Mouse (Mus musculus) hindbrain, embryonic 15.5 days (tissue): ENCODE measurements around the gene 4933430I17Rik. TPM values are rescaled to one million over a fixed set of nuclear protein-coding genes. Genes with fewer than 3 reads are reported as not detected.
"Not testable (repeated sequence)": the region's sequence is repeated elsewhere in the genome, so short reads cannot be mapped to it uniquely, and the experiment has no call there.

Experiments used
- ATAC-seq: fragments of 200-750 bp; cut with Nextera tagmentation; 2 replicates; pipeline ENCODE4 v1.8.0; 2017; ENCODE audit warnings: low read depth, moderate number of reproducible peaks, moderate TSS enrichment; ENCODE audit not compliant: low FRiP score
- H3K27ac ChIP-seq: fragments of 300-500 bp; sonication (generic); replicated peaks from 2 replicates; pipeline ENCODE4 v1.5.1; 2015; ENCODE audit warnings: mild to moderate bottlenecking, inconsistent platforms
- H3K27me3 ChIP-seq: fragments of 300-500 bp; sonication (generic); 2 replicates; pipeline ENCODE4 v1.6.1; 2015; ENCODE audit warnings: control low read depth, inconsistent platforms
- H3K36me3 ChIP-seq: fragments of 300-500 bp; sonication (generic); 2 replicates; pipeline ENCODE4 v1.6.1; 2015; ENCODE audit warnings: control low read depth, inconsistent platforms
- H3K4me1 ChIP-seq: fragments of 300-500 bp; sonication (generic); replicated peaks from 2 replicates; pipeline ENCODE4 v1.6.1; 2015; ENCODE audit warnings: control low read depth, inconsistent platforms
- H3K4me2 ChIP-seq: fragments of 300-500 bp; sonication (generic); 2 replicates; pipeline ENCODE4 v1.6.1; 2015; ENCODE audit warnings: moderate library complexity, mild to moderate bottlenecking, inconsistent platforms
- H3K4me3 ChIP-seq: fragments of 300-500 bp; sonication (generic); 2 replicates; pipeline ENCODE4 v1.5.1; 2015; ENCODE audit warnings: mild to moderate bottlenecking, inconsistent platforms
- H3K9ac ChIP-seq: fragments of 300-500 bp; sonication (generic); 2 replicates; pipeline ENCODE4 v1.6.1; 2015; ENCODE audit warnings: inconsistent platforms
- H3K9me3 ChIP-seq: fragments of 300-500 bp; sonication (generic); 2 replicates; pipeline ENCODE4 v1.6.1; 2016; ENCODE audit warnings: control low read depth, inconsistent platforms
- WGBS: fragments of 180-500 bp; shearing (Covaris S2); methylation state at CpG from one replicate; pipeline ENCODE4 v1.1.7; 2015; 5-methylcytosine and 5-hydroxymethylcytosine counted together
- polyA plus RNA-seq: library from polyadenylated mRNA; unstranded; fragments of >200 nt; fragmentation: Nextera tagmentation; extraction: Ambion mirVana; gene quantifications from 2 replicates; pipeline ENCODE4 v1.2.1, GENCODE M21; 2015

Gene 4933430I17Rik
- 0.63 and 0.65 TPM in 2 replicates for polyA plus RNA-seq

- Histone ChIP-seq H3K36me3 (no peaks in the 10 kb centered on the region), H3K4me2 (peak within 1 kb of the TSS; percentile 82), H3K27ac (peak within 1 kb of the TSS; percentile 100), H3K9me3 (no peaks in the 10 kb centered on the region), H3K4me3 (peak within 1 kb of the TSS; percentile 65), H3K4me1 (peaks cover 19% of the 10 kb centered on the region), H3K9ac (peak within 1 kb of the TSS; percentile 90), H3K27me3 (no peaks in the 10 kb centered on the region)
- ATAC-seq: peak; percentile 98
- WGBS: under 1% methylated on average over 59 of the region's 59 CpGs
Measured at GRCm38 (mm10) chr4:62524651-62525488, at the start of gene 4933430I17Rik, which contains the start of gene Pole3. 4933430I17Rik (plus strand) TSS chr4:62525369. Pole3 (minus strand) TSS chr4:62525068.

- no peaks in the 10 kb centered on the region for H3K36me3 ChIP-seq
- no peaks in the 10 kb centered on the region for H3K9me3 ChIP-seq
- H3K4me2 ChIP-seq: no peak overlapping the region
- H3K4me3 ChIP-seq: no peak overlapping the region
- peaks cover 20% of the 10 kb centered on the region for H3K27me3 ChIP-seq
- no peak overlapping the region for H3K9ac ChIP-seq
- 95% methylated on average over 6 of the region's 6 CpGs for WGBS
- H3K4me1 ChIP-seq: peaks cover 11% of the 10 kb centered on the region
- H3K27ac ChIP-seq: no peak overlapping the region
- ATAC-seq: no peak
Measured at GRCm38 (mm10) chr4:62475793-62476192, 49.4 kb upstream of the 4933430I17Rik start.

- H3K4me2 ChIP-seq: no peak overlapping the region
- no peak for ATAC-seq
- 89% methylated on average over 6 of the region's 6 CpGs for WGBS
Measured at GRCm38 (mm10) chr4:62477542-62478244, 47.5 kb upstream of the 4933430I17Rik start.

GRCm38 (mm10) chr4:62479593-62479936 is 45.6 kb upstream of the 4933430I17Rik start:
- peak overlapping the region; percentile 78 for H3K4me2 ChIP-seq
- not testable (repeated sequence) for ATAC-seq, H3K36me3 ChIP-seq, H3K9me3 ChIP-seq, H3K27ac ChIP-seq
- peak overlapping the region; percentile 49 for H3K4me3 ChIP-seq
- H3K27me3 ChIP-seq: peaks cover 24% of the 10 kb centered on the region
- H3K9ac ChIP-seq: peak overlapping the region; percentile 38; the same call in 1 of the 2 replicates
- 14% methylated on average over 11 of the region's 11 CpGs for WGBS
- H3K4me1 ChIP-seq: peaks cover 11% of the 10 kb centered on the region

More at GRCm38 (mm10) chr4:62477542-62478244, 47.5 kb upstream of the 4933430I17Rik start:
- H3K9me3 ChIP-seq: no peaks in the 10 kb centered on the region
- H3K4me3 ChIP-seq: no peak overlapping the region
- peaks cover 11% of the 10 kb centered on the region for H3K4me1 ChIP-seq
- peaks cover 24% of the 10 kb centered on the region for H3K27me3 ChIP-seq
- H3K9ac ChIP-seq: no peak overlapping the region
- no peak overlapping the region for H3K27ac ChIP-seq
- H3K36me3 ChIP-seq: no peaks in the 10 kb centered on the region

- peaks cover 11% of the 10 kb centered on the region for H3K4me1 ChIP-seq
- peak within 1 kb of the TSS; percentile 38; the same call in 1 of the 2 replicates for H3K9ac ChIP-seq
- 3% methylated on average over 68 of the region's 71 CpGs for WGBS
- peak within 1 kb of the TSS; percentile 78 for H3K4me2 ChIP-seq
- H3K27ac ChIP-seq: no peak within 1 kb of the TSS
- peak within 1 kb of the TSS; percentile 49 for H3K4me3 ChIP-seq
- peak; percentile 89 for ATAC-seq
- peaks cover 24% of the 10 kb centered on the region for H3K27me3 ChIP-seq
- H3K9me3 ChIP-seq: no peaks in the 10 kb centered on the region
- H3K36me3 ChIP-seq: no peaks in the 10 kb centered on the region
Measured at GRCm38 (mm10) chr4:62479937-62480708, 45.0 kb upstream of the 4933430I17Rik start, which contains the start of gene Bspry. Bspry (plus strand) TSS chr4:62480053.

GRCm38 (mm10) chr4:62480709-62481605 is 44.2 kb upstream of the 4933430I17Rik start:
- WGBS: 47% methylated on average over 10 of the region's 10 CpGs
- ATAC-seq: no peak

GRCm38 (mm10) chr4:62484928-62485327 is 40.2 kb upstream of the 4933430I17Rik start:
- Histone ChIP-seq H3K27me3 (0 out of 2 replicates have a peak, but pooled peaks cover 4% of the 10 kb centered on the region), H3K9me3 (no peaks in the 10 kb centered on the region), H3K27ac (no peak overlapping the region), H3K4me3 (no peak overlapping the region), H3K36me3 (no peaks in the 10 kb centered on the region), H3K9ac (no peak overlapping the region), H3K4me2 (no peak overlapping the region), H3K4me1 (peaks cover 3% of the 10 kb centered on the region)
- 76% methylated on average over 3 of the region's 3 CpGs for WGBS
- ATAC-seq: no peak

More at GRCm38 (mm10) chr4:62480709-62481605, 44.2 kb upstream of the 4933430I17Rik start:
- Histone ChIP-seq H3K4me2 (no peak overlapping the region), H3K27ac (no peak overlapping the region), H3K4me3 (no peak overlapping the region), H3K9me3 (no peaks in the 10 kb centered on the region), H3K9ac (no peak overlapping the region), H3K4me1 (peaks cover 11% of the 10 kb centered on the region), H3K27me3 (peaks cover 24% of the 10 kb centered on the region), H3K36me3 (no peaks in the 10 kb centered on the region)

GRCm38 (mm10) chr4:62485450-62486161 is 39.6 kb upstream of the 4933430I17Rik start:
- Histone ChIP-seq H3K27me3 (0 out of 2 replicates have a peak, but pooled peaks cover 4% of the 10 kb centered on the region), H3K4me1 (no peaks in the 10 kb centered on the region), H3K4me3 (no peak overlapping the region), H3K9me3 (no peaks in the 10 kb centered on the region), H3K4me2 (no peak overlapping the region), H3K27ac (no peak overlapping the region), H3K36me3 (no peaks in the 10 kb centered on the region), H3K9ac (no peak overlapping the region)
- no peak for ATAC-seq
- WGBS: 89% methylated on average over 8 of the region's 8 CpGs

GRCm38 (mm10) chr4:62486162-62486696 is 38.9 kb upstream of the 4933430I17Rik start:
- Histone ChIP-seq H3K27me3 (0 out of 2 replicates have a peak, but pooled peaks cover 4% of the 10 kb centered on the region), H3K36me3 (no peaks in the 10 kb centered on the region), H3K4me1 (no peaks in the 10 kb centered on the region), H3K9ac (no peak overlapping the region), H3K27ac (no peak overlapping the region), H3K4me3 (no peak overlapping the region), H3K9me3 (no peaks in the 10 kb centered on the region), H3K4me2 (no peak overlapping the region)
- WGBS: 95% methylated on average over 15 of the region's 15 CpGs
- ATAC-seq: no peak

GRCm38 (mm10) chr4:62487172-62487571 is 38.0 kb upstream of the 4933430I17Rik start:
- Histone ChIP-seq H3K4me2 (no peak overlapping the region), H3K4me1 (no peaks in the 10 kb centered on the region), H3K27ac (no peak overlapping the region), H3K27me3 (no peaks in the 10 kb centered on the region), H3K9ac (no peak overlapping the region), H3K9me3 (no peaks in the 10 kb centered on the region), H3K4me3 (no peak overlapping the region), H3K36me3 (no peaks in the 10 kb centered on the region)
- 92% methylated on average over 5 of the region's 5 CpGs for WGBS
- ATAC-seq: no peak
